Mouse (Mus musculus): ENCODE data around the gene Rmnd5a.

The Rmnd5a gene

DNA sequence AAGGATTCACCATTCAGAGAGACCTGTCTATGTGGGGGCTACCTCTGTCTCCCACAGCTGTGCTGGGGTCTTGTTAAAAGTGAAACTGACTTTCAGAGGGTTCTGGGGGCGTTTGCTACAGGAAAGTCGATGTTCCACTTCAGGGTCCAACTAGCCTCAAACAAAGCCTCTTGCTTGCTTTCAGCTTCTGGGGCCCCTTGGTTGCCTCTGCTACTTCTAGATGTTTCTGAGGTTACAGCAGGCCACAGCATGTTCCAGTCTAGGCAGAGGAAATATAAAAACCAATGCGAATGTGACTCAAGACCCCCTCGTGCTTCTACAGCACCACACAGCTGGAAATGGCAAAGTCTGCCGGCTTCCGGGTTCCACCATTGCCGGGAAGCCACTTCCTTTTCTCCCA, 82.9 kb downstream of the Rmnd5a start:
- Histone ChIP-seq H3K4me3 (replicated peaks; ENCODE audit: low read length) (no peak overlapping the region), H3K9me3 (ENCODE audit: low read length) (no peaks in the 10 kb centered on the region), H3K36me3 (ENCODE audit: insufficient read depth, low read length) (no peaks in the 10 kb centered on the region), H3K4me1 (replicated peaks; ENCODE audit: low read depth, low read length) (peaks cover 7% of the 10 kb centered on the region), H3K27me3 (ENCODE audit: insufficient read depth, low read length) (no peaks in the 10 kb centered on the region)
- TF ChIP-seq NANOG (IDR thresholded peaks at IDR 0.05; ENCODE audit: borderline replicate concordance, low read length) (no peak), CTCF (conservative IDR thresholded peaks at IDR 0.05; ENCODE audit: low read length) (no peak), POU5F1 (IDR thresholded peaks at IDR 0.05; ENCODE audit: borderline replicate concordance, low read length) (no peak)

DNA sequence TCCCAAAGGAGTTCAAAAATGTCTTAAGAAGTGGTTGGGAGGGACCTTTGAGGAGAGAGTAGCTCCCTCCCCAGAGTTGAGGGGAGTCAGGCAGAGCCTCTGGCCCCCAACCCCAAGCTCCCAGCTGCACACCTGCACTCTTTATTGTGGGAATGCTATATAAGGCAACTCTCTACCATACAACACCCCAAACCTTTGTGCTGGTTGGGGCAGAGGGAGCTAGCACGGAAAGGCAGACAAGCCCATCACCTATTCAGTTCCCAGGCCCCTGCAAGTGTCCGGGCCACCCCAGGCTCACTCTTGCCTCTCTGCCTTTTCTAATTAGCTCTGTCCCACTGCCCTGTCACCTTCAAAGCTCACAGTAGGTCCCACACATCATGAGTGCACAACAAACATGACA, 86.7 kb downstream of the Rmnd5a start:
- Histone ChIP-seq H3K36me3 (ENCODE audit: insufficient read depth, low read length) (no peaks in the 10 kb centered on the region), H3K4me3 (replicated peaks; ENCODE audit: low read length) (no peak overlapping the region), H3K27me3 (ENCODE audit: insufficient read depth, low read length) (no peaks in the 10 kb centered on the region), H3K9me3 (ENCODE audit: low read length) (no peaks in the 10 kb centered on the region), H3K4me1 (replicated peaks; ENCODE audit: low read depth, low read length) (no peaks in the 10 kb centered on the region)
- TF ChIP-seq POU5F1 (IDR thresholded peaks at IDR 0.05; ENCODE audit: borderline replicate concordance, low read length): no peak
- no peak for TF ChIP-seq NANOG (IDR thresholded peaks at IDR 0.05; ENCODE audit: borderline replicate concordance, low read length)

DNA sequence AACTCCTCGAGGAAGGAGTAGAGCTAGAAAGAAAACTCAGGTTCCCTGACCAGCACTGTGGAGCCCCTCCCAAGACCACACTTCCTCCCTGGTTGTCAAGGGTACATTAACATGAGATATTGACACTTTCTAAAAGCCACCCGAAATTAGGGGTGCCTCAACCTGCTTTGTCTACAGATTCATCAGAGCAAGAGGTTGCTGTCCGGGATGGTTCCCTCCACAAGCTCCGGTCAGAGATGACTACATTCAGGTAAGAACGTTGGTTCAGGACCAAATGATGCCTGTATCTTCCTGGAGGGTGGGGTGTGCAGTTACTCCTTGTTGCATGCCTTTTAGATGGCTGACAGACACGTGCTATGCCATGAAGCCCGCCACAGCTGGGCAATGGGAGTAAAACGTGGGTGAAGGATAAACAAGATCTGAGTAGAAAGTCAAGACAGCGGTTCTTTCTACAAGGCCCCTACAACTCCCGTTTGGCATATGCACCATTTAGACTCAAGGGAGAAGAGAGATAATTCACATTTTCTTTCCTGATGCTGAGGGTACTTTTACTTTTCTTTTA, 87.5 kb downstream of the Rmnd5a start:
- Histone ChIP-seq H3K9me3 (ENCODE audit: low read length) (peaks cover 2% of the 10 kb centered on the region), H3K4me1 (replicated peaks; ENCODE audit: low read depth, low read length) (no peaks in the 10 kb centered on the region), H3K4me3 (replicated peaks; ENCODE audit: low read length) (no peak overlapping the region), H3K27me3 (ENCODE audit: insufficient read depth, low read length) (no peaks in the 10 kb centered on the region), H3K36me3 (ENCODE audit: insufficient read depth, low read length) (no peaks in the 10 kb centered on the region)
- TF ChIP-seq CTCF (conservative IDR thresholded peaks at IDR 0.05; ENCODE audit: low read length): no peak
- no peak for TF ChIP-seq NANOG (IDR thresholded peaks at IDR 0.05; ENCODE audit: borderline replicate concordance, low read length)
- no peak for TF ChIP-seq POU5F1 (IDR thresholded peaks at IDR 0.05; ENCODE audit: borderline replicate concordance, low read length)

DNA sequence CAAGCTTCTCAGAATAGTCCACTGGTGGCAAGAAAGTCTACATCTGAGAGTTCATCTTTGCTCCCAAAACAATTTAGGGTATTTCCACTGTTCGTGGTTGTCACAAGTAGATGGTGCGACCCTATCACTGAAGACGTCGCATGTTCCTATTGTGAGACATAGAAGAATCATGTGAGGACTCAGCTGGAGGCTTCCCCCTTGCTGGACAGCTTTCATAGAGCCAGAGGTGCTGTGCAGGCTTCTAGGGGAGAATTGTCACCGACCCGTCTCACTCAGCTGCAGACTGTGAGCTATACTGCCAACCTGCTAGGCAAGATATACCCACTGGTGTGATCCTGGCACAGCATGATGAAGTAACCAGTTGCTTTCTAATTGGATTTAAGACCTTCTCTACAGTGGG, 88.2 kb downstream of the Rmnd5a start:
- H3K4me3 ChIP-seq (replicated peaks; ENCODE audit: low read length): no peak overlapping the region
- peaks cover 9% of the 10 kb centered on the region for H3K9me3 ChIP-seq (ENCODE audit: low read length)
- H3K27me3 ChIP-seq (ENCODE audit: insufficient read depth, low read length): no peaks in the 10 kb centered on the region
- H3K4me1 ChIP-seq (replicated peaks; ENCODE audit: low read depth, low read length): no peaks in the 10 kb centered on the region
- H3K36me3 ChIP-seq (ENCODE audit: insufficient read depth, low read length): no peaks in the 10 kb centered on the region
- no peak for TF ChIP-seq CTCF (conservative IDR thresholded peaks at IDR 0.05; ENCODE audit: low read length)

DNA sequence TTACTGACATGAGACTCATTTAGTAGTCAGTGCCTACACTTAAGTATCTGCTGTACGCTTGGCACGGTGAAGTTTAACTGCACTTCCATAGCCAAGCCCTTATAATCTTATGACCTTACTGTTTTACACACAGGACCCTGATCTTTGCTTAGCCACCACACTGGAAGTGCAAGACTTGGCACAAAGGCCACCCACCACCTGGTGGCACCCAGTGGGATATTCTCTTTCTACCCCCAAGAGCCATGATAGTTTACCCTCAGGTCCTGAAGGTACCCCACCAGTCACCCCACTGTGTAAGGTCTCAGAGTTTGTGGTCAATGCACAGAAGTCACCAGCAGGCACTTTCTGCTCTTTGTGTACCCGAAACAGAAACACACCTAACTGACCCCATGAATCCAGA, 89.2 kb downstream of the Rmnd5a start:
- Histone ChIP-seq H3K4me1 (replicated peaks; ENCODE audit: low read depth, low read length) (no peaks in the 10 kb centered on the region), H3K36me3 (ENCODE audit: insufficient read depth, low read length) (no peaks in the 10 kb centered on the region)
- TF ChIP-seq POU5F1 (IDR thresholded peaks at IDR 0.05; ENCODE audit: borderline replicate concordance, low read length) (no peak), CTCF (conservative IDR thresholded peaks at IDR 0.05; ENCODE audit: low read length) (no peak), NANOG (IDR thresholded peaks at IDR 0.05; ENCODE audit: borderline replicate concordance, low read length) (no peak)

DNA sequence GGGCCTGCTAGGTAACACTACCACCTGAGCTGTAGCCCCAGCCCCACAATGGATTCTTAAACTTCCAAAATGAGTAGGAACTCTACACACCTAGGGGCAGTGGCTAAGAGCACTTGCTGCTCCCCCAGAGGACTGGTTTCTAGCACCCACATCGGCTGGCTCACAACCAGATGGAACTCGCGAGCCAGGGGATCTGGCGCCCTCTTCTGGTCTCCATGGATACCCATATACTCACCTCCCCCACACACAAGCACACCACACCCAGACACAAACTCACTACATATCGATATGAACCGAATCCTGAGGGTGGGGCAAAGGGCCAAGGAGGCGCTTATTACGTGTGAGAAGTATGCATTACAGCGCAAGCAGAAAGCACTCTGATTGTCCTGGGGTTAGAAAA, 92.4 kb downstream of the Rmnd5a start:
- peak; percentile 36 for TF ChIP-seq CTCF (conservative IDR thresholded peaks at IDR 0.05; ENCODE audit: low read length)
- no peak for TF ChIP-seq NANOG (IDR thresholded peaks at IDR 0.05; ENCODE audit: borderline replicate concordance, low read length)
- H3K4me3 ChIP-seq (replicated peaks; ENCODE audit: low read length): no peak overlapping the region
- H3K9me3 ChIP-seq (ENCODE audit: low read length): peaks cover 21% of the 10 kb centered on the region
- no peaks in the 10 kb centered on the region for H3K36me3 ChIP-seq (ENCODE audit: insufficient read depth, low read length)
- no peaks in the 10 kb centered on the region for H3K27me3 ChIP-seq (ENCODE audit: insufficient read depth, low read length)
- H3K4me1 ChIP-seq (replicated peaks; ENCODE audit: low read depth, low read length): no peaks in the 10 kb centered on the region

More for the DNA sequence above, 89.2 kb downstream of the Rmnd5a start:
- no peaks in the 10 kb centered on the region for H3K27me3 ChIP-seq (ENCODE audit: insufficient read depth, low read length)
- H3K9me3 ChIP-seq (ENCODE audit: low read length): peaks cover 9% of the 10 kb centered on the region
- no peak overlapping the region for H3K4me3 ChIP-seq (replicated peaks; ENCODE audit: low read length)

DNA sequence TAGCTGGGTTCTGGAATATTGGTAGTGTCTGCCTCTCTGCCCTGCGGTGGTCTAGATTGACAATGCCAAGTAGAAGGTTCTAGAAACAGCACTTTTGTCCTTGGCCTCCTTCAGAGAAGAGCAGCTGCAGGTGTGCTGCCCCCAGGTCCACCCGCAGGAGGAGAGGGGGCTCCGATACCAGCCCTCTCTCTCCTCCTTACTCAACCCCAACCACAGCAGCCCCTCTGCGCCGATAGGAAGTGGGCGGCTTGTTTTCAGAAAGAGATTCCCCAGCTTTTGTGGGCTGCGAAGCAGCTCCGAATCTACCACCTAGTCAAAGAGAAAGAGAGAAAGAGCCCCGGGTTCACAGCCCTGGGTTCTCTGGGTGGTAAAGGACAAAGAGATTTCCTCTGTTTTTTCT, 99.3 kb downstream of the Rmnd5a start:
- H3K36me3 ChIP-seq (ENCODE audit: insufficient read depth, low read length): no peaks in the 10 kb centered on the region
- H3K4me1 ChIP-seq (replicated peaks; ENCODE audit: low read depth, low read length): no peaks in the 10 kb centered on the region
- TF ChIP-seq CTCF (conservative IDR thresholded peaks at IDR 0.05; ENCODE audit: low read length) (no peak), POU5F1 (IDR thresholded peaks at IDR 0.05; ENCODE audit: borderline replicate concordance, low read length) (no peak), NANOG (IDR thresholded peaks at IDR 0.05; ENCODE audit: borderline replicate concordance, low read length) (no peak)
- 0 out of 2 replicates have a peak, but pooled peaks cover 3% of the 10 kb centered on the region for H3K27me3 ChIP-seq (ENCODE audit: insufficient read depth, low read length)
- peaks cover 12% of the 10 kb centered on the region for H3K9me3 ChIP-seq (ENCODE audit: low read length)
- H3K4me3 ChIP-seq (replicated peaks; ENCODE audit: low read length): no peak overlapping the region

DNA sequence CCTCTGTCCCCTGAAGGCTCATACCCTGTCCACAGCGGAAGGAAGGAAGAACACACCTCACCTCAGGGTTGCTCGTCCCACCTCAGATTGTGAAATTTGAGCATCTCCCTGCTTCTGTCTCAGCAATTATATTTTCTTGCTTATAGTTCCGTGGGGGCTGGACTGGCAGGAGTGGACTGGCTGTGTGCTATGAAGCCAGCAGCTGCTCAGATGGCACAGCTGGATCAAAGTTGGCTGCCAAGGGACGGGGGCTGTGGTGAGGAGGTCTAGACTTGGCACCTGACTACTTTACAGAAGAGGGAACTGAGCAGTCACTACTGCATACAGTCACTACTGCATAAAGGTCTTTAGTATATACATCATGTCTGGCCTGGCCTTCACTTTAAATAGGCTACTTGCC, 101.1 kb downstream of the Rmnd5a start:
- Histone ChIP-seq H3K4me3 (replicated peaks; ENCODE audit: low read length) (no peak overlapping the region), H3K27me3 (ENCODE audit: insufficient read depth, low read length) (0 out of 2 replicates have a peak, but pooled peaks cover 3% of the 10 kb centered on the region), H3K36me3 (ENCODE audit: insufficient read depth, low read length) (no peaks in the 10 kb centered on the region), H3K4me1 (replicated peaks; ENCODE audit: low read depth, low read length) (no peaks in the 10 kb centered on the region), H3K9me3 (ENCODE audit: low read length) (peaks cover 9% of the 10 kb centered on the region)
- no peak for TF ChIP-seq CTCF (conservative IDR thresholded peaks at IDR 0.05; ENCODE audit: low read length)
- TF ChIP-seq NANOG (IDR thresholded peaks at IDR 0.05; ENCODE audit: borderline replicate concordance, low read length): no peak

DNA sequence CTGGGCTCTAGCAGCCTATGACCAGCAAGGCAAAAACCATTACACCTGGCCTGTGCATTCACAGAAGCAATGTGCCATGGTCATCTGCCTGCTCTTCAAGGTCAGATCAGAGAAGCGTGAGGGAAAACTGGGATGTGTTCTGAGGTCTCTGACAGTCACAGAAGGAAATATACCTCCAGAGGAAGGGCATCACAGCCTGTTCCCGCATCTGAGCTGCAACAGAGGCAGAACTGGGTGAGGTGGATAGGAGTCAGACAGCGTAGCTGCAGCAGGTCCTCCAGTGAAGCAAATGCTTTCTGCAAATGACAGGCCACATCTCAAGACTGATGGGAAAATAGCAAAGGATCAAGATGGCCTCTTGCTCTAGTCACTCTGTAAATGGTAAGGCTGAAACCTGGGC, 101.5 kb downstream of the Rmnd5a start:
- Histone ChIP-seq H3K27me3 (ENCODE audit: insufficient read depth, low read length) (0 out of 2 replicates have a peak, but pooled peaks cover 3% of the 10 kb centered on the region), H3K9me3 (ENCODE audit: low read length) (peaks cover 6% of the 10 kb centered on the region), H3K4me3 (replicated peaks; ENCODE audit: low read length) (no peak overlapping the region), H3K36me3 (ENCODE audit: insufficient read depth, low read length) (no peaks in the 10 kb centered on the region), H3K4me1 (replicated peaks; ENCODE audit: low read depth, low read length) (no peaks in the 10 kb centered on the region)
- TF ChIP-seq CTCF (conservative IDR thresholded peaks at IDR 0.05; ENCODE audit: low read length): no peak
- TF ChIP-seq POU5F1 (IDR thresholded peaks at IDR 0.05; ENCODE audit: borderline replicate concordance, low read length): no peak
- no peak for TF ChIP-seq NANOG (IDR thresholded peaks at IDR 0.05; ENCODE audit: borderline replicate concordance, low read length)

Data from E14TG2a.4 (cell line).